Mouse (Mus musculus) layer of hippocampus, adult 11-12 months (tissue): ENCODE data around the gene Lrrc34.
A peak's percentile ranks its signal among the peaks of the same experiment; 100 is the strongest.

Source experiments
- DNase-seq: peaks from one replicate; pipeline ENCODE4 v3.0.0; 2022; ENCODE audit warnings: low spot score

Gene Lrrc34

DNA sequence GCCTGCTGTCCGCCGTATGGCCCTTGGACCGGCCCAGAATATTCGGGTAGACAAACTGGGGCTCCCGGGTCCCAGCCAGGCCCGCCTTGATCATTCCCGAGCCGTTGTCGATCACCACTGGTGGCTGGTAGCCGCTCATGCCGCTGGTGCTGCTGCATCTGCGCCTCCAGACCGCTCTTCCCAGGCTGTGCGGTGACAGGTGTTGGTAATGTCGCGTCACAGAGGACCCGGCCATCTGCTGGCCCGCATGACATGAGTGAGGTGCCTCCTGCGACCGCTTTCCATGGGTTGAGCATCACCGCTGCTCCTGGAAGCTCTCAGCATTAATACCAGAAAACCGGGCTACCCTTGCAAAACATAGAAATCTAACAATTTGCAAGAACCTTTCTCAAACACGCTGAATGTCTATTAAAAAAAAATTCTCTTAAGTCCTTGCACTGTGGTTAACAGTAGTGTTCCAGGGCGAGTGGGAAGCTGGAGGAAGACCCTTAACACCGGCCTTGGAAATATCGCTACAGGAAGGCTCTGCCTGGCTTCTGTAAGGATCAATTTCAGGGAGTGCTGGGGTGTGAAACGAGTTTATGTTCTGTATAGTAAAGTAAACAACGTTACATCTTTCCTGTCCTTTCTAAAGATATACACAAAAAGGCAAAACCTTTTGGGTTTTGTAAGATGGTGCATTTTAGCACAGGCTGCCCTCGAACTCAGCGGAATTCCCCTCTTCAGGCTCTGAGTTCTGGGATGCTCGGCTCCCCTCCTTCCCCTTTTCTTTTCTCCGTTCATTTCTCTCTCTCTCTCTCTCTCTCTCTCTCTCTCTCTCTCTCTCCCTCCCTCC, 47.7 kb downstream of the Lrrc34 start, which contains the start of gene Actrt3:
Actrt3 (minus strand) TSS at position 229 of the 835 bp plus-strand sequence.
- peak; percentile 50 for DNase-seq

DNA sequence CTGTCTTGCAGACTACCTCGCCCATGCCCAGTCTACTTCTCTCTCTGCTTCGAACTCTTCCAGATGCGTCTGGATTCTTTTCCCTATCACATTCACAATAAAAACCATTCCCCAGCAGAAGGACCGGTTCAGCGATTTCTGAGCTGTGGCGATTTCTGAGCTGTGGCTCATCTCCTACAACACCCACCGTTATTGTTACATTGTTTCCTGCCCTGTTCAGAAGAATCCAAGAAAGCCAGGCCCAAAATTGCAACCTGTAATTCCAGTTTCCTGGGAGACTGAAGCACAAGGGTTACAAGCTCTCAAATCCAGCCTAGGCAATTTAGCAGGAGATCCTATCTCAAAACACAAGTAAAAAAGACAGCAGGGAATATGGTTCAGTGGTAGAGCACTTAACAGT, 50.4 kb downstream of the Lrrc34 start:
- DNase-seq, result no peak

DNA sequence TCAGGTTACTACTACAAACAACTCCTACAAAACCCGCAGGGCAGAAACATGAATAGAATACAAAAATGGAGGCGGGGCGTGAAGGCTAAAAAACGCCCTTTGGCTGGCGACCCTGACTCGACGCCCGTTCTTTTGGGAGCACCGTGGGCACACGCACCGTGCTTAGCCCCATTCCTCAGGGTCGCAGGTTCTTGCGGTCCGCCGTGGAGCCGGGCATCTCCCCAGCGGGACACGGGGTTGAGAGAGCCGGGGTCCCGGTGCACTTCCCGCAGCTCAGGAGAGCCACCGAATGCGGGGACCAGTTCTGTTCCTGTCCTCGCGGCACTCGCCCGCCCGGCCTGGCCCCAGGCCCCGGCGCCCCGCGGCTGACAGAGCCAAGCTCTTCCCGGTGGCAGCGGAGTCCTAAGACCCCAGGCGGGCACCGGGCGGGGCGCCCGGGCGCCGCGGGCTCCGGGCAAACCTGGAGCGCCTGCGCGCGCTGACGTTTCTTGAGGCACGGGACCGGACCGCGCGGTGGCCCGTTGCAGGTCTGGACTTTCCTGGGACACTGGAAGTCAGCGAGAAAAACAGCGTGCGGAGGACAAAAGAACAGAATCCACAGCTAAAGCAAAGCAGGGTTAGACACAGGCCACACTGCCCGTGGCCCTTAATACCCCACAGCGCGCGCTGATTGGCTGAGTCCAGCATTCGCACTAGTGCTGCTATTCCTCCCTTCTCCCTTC, 52.4 kb downstream of the Lrrc34 start:
- peak; percentile 31 for DNase-seq

DNA sequence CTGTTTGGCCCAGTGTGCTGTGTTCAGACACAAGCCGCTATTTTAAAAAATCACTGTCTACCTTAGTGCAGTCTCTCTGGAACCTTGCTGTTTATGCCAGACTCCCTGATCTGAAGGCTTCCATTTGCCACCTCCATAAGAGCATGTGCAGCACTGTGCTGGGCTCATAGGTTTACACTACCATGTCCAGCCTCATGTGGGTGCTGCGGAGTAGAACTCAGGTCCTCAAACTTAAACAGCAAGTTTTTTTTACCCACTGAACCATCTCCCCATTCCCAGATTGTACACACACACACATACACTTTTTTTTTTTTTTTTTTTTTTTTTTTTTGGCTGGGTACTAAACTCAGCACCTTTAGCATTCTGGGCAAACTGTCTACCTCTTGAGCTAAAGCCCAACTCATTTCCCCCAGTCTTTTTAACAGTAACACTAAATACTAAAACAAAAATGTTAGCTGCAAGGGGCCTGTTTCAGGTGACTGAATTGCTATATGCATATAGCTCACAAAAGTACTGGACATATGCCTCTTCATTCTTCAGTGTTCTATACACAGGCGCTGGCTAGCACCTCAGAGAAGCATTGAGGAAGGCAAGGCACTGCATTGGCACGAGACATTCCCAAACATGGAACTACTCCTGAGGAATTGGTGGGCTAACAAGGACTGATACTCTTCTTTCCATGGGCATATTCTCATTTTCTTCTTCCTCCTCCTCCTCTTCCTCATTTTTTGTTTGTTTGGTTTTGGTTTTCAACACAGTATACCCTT, 53.8 kb downstream of the Lrrc34 start:
- DNase-seq, result no peak

DNA sequence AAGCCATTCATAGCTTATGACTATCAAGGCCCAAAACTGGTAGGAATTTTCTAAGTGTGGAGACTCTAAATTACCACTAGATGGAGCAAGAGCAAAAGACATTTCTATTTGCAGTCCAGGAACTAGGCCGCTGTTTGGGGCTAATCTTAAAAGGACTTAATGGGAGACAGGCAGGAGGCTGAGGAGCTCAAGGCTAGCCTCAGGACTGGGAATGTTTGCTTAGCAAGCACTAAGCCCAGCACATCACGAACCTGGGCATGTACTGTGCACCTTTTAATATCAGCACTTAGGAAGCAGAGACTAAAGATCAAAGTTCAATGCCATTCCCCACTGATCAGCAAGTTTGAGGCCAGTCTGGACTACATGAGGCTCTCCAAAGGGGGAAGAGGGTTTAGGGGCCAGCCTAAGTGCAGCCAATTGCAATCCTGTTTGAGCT, 55.2 kb downstream of the Lrrc34 start:
- DNase-seq, result no peak

DNA sequence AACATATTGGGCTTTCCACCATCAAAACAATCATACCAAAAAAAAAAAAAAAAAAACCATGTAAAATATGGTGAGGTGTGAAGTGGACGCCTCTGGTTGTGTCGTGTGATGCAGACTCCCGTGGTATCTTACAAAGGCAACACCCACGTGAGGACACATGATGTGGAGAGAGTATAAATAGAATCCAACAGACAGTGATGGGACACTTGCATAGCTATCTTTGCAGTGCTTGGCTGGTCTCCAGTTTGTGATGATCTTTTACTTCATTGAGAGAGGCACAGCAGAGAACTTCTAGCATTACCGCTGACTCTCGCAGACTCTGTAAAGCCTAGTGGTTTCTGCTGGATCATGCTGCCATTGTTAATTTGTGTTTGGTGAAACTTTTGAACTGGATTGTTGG, 58.8 kb downstream of the Lrrc34 start:
- DNase-seq, result no peak
